Mouse (Mus musculus): ENCODE measurements around the gene Cpt1b. TPM values are rescaled to one million over a fixed set of nuclear protein-coding genes. Genes with fewer than 3 reads are reported as not detected.
A peak's percentile ranks its signal among the peaks of the same experiment; 100 is the strongest.

Gene Cpt1b
- total RNA-seq, 4 experiments from 2014 or later, result 6.3 to 68.6 (median 53.1) TPM

DNA sequence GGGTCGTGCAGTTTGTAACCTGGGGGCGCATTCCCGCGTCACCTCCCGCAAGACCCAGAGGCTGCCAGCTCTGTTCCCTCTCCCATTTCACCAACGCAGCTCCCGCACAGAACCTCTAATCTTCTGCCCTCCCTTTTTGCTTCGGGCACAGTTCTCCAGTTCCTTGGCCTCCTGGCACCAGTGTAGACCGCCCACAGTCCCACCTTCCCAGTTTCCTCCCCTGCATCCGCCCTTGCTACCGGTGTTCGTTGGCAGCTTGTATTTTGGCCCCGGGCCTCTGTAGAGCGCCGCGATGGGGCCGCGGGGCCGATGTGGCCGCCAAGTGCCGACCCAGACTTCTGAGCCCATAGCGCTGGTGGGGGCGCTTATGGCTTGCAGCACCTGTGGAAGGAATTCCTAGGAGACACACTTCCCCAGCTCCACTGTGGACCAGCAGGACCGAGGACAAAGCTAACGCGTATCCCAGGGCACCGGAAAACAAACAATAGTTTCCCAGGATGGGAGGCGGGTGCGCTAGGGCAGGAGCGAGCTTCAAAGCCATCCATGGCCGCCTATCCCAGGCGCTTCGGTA, 46.7 kb downstream of the Cpt1b start, which contains the start of gene Odf3b:
Gene Odf3b (minus strand): TSS at position 452 of the 571 bp plus-strand sequence.
- no peak for DNase-seq

DNA sequence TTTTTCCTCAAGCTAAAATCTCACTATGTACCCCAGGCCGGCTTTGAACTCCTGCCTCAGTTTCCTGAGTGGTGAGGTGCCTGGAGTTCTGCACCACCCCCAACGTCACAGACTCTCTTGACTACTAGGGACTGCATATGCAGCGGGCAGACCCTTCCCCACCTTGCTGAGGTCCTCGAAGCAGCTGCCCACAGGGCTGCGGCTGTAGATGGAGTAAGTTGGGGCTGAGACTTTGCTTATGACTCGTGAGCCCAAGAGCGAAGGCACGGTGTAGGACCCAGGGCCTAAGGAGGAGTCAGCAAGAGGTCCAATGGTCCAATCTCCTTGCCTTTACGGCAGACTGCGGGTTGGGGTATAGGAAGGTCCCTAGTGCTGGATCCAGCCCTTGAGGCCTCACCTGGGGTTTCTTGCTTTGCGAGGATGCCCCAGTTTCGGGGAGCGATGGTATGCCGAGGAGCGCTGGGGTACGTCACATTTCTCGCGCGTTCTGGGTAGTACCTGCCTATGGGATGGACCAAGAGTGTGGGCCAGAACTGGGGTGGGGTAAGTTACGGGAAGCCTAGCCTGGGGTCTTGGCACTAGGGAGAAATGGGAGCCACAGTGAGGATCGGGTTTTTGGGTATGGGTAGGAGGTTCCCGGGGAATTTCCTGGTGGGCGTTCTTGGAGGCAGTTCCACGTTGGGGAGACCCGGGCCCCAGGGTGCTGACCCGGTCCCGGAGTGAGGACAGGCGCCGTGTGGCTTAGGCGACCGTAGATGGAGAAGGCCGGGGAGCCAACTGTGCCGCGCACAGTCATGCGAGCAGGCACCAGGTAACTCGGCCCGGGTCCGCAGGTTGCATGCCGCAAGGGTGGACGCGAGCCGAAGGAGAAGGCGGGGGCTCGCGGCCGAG, 47.5 kb downstream of the Cpt1b start:
- DNase-seq, result no peak

DNA sequence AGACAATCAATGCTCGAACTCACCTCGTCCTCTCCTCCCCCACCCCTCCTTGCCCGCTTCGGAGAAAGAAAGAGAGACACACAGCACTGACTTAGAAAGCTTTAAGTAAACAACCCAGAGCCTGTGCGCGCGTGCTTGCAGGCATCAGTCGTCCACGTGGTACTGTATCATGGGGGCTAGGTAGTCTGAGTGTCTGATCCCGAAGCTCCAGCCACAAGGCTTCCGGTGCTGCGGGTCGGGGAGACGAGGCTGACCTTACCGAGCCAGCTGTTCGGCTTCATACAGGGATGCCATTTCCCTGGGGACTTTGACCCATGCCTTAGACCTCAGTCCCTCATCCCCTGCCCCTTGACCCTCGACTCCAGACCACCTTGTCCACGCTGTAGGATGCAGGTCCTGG, 48.3 kb downstream of the Cpt1b start:
- DNase-seq, result no peak

DNA sequence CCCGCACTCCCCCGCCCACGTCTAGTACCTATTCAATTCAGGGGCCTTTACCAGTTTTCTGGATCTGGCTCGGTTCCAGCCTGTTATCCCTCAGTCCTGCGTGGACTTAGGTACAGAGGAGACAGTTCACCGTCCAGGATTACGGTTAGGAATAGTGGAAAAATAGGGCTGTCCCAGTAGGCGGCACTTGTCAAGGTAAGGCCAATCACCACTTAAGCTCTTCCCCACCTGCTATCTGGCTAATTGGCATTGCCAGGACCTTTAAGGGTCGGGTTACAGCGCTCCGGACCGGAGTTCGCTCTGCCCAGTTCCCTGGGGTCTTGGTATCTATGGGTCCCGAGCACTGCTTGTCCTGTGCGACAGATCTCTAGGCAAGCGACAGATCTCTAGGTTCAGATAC, 48.7 kb downstream of the Cpt1b start, which contains the start of gene Tymp:
Gene Tymp (minus strand): TSS at position 83 of the 400 bp plus-strand sequence.
- DNase-seq, result no peak

DNA sequence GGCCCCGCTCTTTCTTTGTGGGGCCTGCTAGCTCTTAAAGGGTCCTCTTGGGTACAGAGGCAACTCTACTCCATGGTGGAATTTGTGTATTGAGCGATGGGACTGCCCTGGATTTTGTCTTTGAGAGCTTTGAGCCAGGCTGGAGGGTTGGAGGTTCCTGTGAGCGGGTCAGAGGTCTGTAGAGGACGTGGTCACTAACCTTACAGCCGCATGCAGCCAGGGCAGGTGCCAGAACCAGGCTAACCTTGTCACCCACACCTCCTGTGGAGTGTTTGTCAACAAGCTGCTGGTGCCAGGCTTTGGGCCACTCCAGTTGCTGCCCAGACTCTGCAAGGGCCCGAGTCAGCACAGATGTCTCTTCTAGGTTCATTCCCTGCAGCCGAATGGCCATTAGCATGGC, 49.6 kb downstream of the Cpt1b start:
- no peak for DNase-seq

DNA sequence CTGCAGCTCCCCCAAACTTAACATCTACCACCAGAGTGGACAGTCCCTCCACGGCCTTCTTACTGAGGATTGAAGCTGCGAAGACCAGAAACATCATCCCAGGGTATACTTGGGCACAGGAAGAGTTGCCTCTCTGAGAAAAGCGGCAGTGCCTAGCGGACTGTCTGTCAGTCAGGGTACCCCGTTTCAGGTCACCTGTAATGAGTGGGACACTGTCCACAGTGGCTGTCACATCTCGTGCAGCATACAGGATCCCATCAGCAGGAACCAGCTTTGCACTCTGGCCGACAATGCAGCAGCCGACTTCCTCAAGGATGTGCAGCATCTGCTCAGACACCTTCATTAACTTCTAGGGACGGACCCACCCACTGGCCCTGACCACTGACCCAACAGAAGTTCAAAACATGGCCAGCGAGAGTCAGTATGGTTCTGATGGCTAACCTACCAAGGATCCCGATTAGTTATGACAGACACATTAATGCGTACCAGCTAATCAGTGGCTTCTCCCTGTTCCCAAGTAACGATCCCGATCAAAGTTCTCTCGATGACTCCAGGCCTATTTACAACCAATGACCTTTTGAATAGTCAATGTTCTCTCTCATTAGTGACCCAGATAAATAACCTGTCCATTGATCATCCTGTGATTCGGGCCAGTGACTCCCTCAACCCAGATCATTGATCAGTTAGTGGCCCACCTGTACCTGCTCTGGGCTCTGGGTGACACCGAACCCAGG, 50.7 kb downstream of the Cpt1b start:
- no peak for DNase-seq

DNA sequence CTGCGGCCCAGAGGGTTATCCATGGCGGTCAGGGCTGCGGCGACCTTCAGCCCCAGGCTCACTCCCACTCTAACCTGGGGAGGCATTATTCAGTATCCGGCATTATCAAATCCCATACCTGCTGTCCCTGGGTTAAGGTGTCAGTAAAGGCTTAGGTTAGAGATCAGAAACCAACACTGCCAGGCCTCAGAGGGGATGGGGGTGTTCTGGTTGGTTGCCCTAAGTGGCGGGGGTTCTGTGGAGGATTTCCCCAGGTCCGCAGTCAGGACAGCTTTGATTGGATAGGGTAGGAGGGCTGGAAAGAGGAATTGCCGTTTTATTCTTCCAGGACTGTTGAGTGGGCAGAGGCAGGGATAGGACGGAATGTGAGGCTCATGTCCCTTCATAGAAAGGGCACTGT, 51.3 kb downstream of the Cpt1b start:
- DNase-seq, result no peak

DNA sequence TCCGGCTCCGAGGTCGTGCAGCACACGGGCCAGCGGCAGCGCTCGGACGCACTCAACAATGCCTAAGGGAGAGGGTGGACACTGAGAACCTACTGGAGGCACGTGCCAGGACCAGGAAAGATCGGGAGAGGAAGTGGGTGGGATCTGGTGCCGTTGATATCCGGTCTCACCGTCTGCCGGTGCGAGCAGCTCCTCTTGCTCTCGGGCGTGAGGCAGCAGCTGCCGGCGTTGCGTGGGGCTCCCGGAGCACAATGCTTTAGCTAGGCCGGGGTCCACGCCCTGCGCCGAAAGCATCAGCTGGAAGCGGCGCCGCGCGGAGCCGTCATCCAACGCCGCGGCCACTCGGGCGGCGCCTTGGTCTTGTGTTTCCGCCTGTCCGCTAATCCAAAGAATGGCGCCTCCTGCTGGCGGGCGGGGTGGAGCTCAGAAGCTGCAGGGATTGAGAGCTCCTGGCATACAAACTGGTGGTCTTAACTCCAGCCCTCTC, 51.9 kb downstream of the Cpt1b start, which contains the start of gene Sco2:
Gene Sco2 (minus strand): TSS at position 85 of the 487 bp plus-strand sequence.
- DNase-seq, result peak; percentile 86

DNA sequence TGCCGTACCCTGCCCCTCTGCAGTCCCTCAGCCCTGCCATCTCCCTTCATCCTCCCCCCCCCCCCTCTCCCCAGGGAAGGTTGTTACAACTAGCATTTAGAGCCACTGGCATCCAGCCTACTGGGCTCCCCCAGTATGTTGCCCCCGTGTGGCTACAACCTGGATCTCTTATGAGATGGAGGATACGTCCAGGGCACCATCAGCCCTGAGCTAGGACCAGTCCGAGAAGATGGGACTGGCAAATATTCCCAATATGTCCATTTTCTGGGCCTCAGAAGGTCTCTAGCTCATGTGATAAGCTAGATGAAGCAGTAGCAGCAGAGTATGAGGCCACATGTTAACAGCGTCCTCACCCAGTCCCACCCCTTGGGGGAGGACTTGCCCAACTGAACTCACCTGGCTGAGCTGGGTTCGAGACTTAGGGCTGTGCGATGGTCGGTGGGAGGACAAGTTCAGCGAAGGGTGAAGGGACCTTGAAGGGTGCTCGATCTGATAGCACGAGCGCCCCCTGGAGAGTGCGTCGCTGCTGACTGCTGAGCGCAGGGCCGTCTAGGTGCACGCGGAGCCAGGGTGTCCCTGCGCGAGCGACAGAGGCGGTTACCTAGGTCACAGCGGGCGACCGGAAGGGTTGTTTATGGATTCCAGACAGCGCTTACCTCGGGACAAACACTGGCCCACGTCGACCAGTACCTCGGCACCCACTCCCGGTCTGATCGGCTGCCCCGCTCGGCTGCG, 52.5 kb downstream of the Cpt1b start:
- peak; percentile 83 for DNase-seq

DNA sequence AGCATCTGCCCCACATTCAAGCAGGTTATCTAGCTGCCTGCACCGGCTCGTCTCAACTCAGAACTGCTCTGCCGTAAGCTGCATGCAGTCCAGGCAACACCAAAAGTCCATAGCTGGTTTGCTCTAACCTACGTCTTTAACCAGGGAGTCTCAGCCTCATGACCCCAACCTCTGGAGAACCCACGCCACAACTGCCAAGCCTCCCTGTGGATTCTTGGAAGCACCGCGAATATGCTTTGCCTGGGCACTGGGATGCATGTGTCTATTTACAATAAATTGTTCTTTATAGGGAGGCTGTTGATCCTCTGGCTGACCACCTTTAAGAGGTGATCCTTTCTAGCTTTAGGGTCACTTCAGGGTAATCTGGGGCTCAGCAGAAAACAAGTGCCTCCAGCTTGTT, 53.1 kb downstream of the Cpt1b start:
- no peak for DNase-seq

DNA sequence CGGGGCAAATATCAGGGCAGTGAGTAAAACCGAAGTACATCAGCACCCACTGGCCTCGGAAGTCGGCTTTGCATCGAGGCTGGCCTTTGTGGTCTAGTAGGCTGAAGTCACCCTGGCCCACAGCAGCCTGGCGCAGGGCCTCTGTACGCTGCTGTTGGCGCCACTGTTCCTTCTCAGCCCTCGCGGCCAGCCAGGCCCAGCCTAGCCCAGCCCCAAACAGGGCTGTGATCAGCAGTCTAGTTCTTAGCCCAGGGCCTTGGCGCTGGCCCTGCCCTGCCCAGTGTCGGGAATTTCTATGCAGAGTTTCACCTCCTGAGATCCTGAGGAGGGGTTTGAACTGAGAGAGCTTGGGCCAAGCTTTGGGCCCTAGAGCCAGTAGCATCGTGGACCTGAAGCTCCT, 53.6 kb downstream of the Cpt1b start:
- DNase-seq, result no peak

Other genes with a start within 250 kb of the Cpt1b start
- gene Plxnb2, start 245.1 kb downstream of the Cpt1b start, total RNA-seq (2022), result 100 to 1,000 TPM; 153 to 177 (median 157) TPM
- gene Dennd6b, start 229.4 kb downstream of the Cpt1b start, total RNA-seq (2022), result 10 to 100 TPM in 1 of 4 experiments, 1 to 10 TPM in 3; 6.9 to 13.2 (median 8.9) TPM
- 10 to 100 TPM; 46.8 to 89.2 (median 66.8) TPM for gene Ppp6r2, start 214.3 kb downstream of the Cpt1b start, total RNA-seq (2022)
- gene Sbf1, start 110.6 kb downstream of the Cpt1b start, total RNA-seq (2022), result 100 to 1,000 TPM in 2 of 4 experiments, 10 to 100 TPM in 2; 90.8 to 127 (median 101) TPM
- not detected for gene Adm2, start 103.1 kb downstream of the Cpt1b start, total RNA-seq (2022)
- gene Miox, start 91.5 kb downstream of the Cpt1b start, total RNA-seq (2022), result 1 to 10 TPM in 2 of 4 experiments, not detected in 2; 1.4 TPM
- gene Lmf2, start 70.2 kb downstream of the Cpt1b start, total RNA-seq (2022), result 10 to 100 TPM; 44.4 to 57.5 (median 48.6) TPM
- 10 to 100 TPM; 79.1 to 93.1 (median 87.8) TPM for gene Ncaph2, start 70.1 kb downstream of the Cpt1b start, total RNA-seq (2022)
- 10 to 100 TPM; 18.7 to 28.6 (median 24.6) TPM for gene Sco2, start 52.0 kb downstream of the Cpt1b start, total RNA-seq (2022)
- under 1 TPM; 0.22 to 0.73 (median 0.51) TPM for gene Tymp, start 48.8 kb downstream of the Cpt1b start, total RNA-seq (2022)
- gene Odf3b, start 46.6 kb downstream of the Cpt1b start, total RNA-seq (2022), result under 1 TPM; 0.34 to 0.73 (median 0.43) TPM
- gene Klhdc7b, start 40.9 kb downstream of the Cpt1b start, total RNA-seq (2022), result under 1 TPM in 1 of 4 experiments, not detected in 3; 0.09 TPM
- not detected for gene Syce3, start 15.4 kb downstream of the Cpt1b start, total RNA-seq (2022)
- gene C730034F03Rik, start 3.7 kb upstream of the Cpt1b start, total RNA-seq (2022), result 1 to 10 TPM; 1.1 to 2.3 (median 1.9) TPM
- 1 to 10 TPM in 2 of 4 experiments, not detected in 2; 1.2 to 1.5 TPM for gene Gm44502, start 3.8 kb upstream of the Cpt1b start, total RNA-seq (2022)
- gene Chkb, start 4.0 kb upstream of the Cpt1b start, total RNA-seq (2022), result 10 to 100 TPM; 47.0 to 76.2 (median 66.7) TPM
- 10 to 100 TPM; 14.3 to 19.0 (median 15.0) TPM for gene Mapk8ip2, start 28.1 kb upstream of the Cpt1b start, total RNA-seq (2022)
- gene Arsa, start 51.6 kb upstream of the Cpt1b start, total RNA-seq (2022), result 10 to 100 TPM; 16.9 to 32.5 (median 21.6) TPM
- 10 to 100 TPM; 29.1 to 61.2 (median 42.8) TPM for gene Shank3, start 73.8 kb upstream of the Cpt1b start, total RNA-seq (2022)
- 1 to 10 TPM in 1 of 4 experiments, under 1 TPM in 3; 0.17 to 1.4 (median 0.71) TPM for gene Acr, start 142.5 kb upstream of the Cpt1b start, total RNA-seq (2022)
- 10 to 100 TPM in 3 of 4 experiments, 1 to 10 TPM in 1; 9.4 to 20.8 (median 15.1) TPM for gene Rabl2, start 166.1 kb upstream of the Cpt1b start, total RNA-seq (2022)

All from adrenal gland, adult 8-10 months (tissue).